Mouse (Mus musculus) liver, adult 2 months (tissue): ENCODE results near the gene Glod4. TPM values are rescaled to one million over a fixed set of nuclear protein-coding genes. Genes with fewer than 3 reads are reported as not detected.

Experiments
- DNase-seq: peaks from one replicate; pipeline ENCODE4 v3.0.0-alpha.2; 2011; ENCODE audit warnings: low read depth, low spot score; ENCODE audit errors: extremely low read depth
- H3K27ac ChIP-seq: fragments of 200-500 bp; replicated peaks from 2 replicates; pipeline ENCODE4 v1.5.1; 2012; ENCODE audit warnings: low read depth, mild to moderate bottlenecking, control low read depth, inconsistent platforms, low read length; ENCODE audit not compliant: insufficient read depth
- H3K27me3 ChIP-seq: fragments of 200-500 bp; 2 replicates; pipeline ENCODE4 v1.6.1; 2012; ENCODE audit warnings: mild to moderate bottlenecking, moderate library complexity, low read length, inconsistent platforms; ENCODE audit not compliant: control insufficient read depth, insufficient read depth
- H3K36me3 ChIP-seq: fragments of 200-500 bp; 2 replicates; pipeline ENCODE4 v1.6.1; 2012; ENCODE audit warnings: low read length, inconsistent platforms; ENCODE audit not compliant: control insufficient read depth, insufficient read depth
- H3K4me1 ChIP-seq: fragments of 200-500 bp; 2 replicates; pipeline ENCODE4 v1.6.1; 2011; ENCODE audit warnings: low read length; ENCODE audit not compliant: control insufficient read depth, insufficient read depth
- H3K4me3 ChIP-seq: fragments of 200-500 bp; 2 replicates; pipeline ENCODE4 v1.5.1; 2011; ENCODE audit warnings: low read depth, mild to moderate bottlenecking, control low read depth, low read length, moderate library complexity; ENCODE audit not compliant: insufficient read depth
- H3K79me2 ChIP-seq: fragments of 200-500 bp; 2 replicates; pipeline ENCODE4 v1.6.1; 2012; ENCODE audit warnings: inconsistent platforms, mild to moderate bottlenecking, low read length, moderate library complexity; ENCODE audit not compliant: control insufficient read depth, insufficient read depth
- H3K9ac ChIP-seq: fragments of 200-500 bp; 2 replicates; pipeline ENCODE4 v1.6.1; 2012; ENCODE audit warnings: low read depth, mild to moderate bottlenecking, control low read depth, inconsistent platforms, low read length
- CTCF ChIP-seq: fragments of 200-500 bp; IDR thresholded peaks from 2 replicates; pipeline ENCODE4 v1.5.1; 2011; ENCODE audit warnings: low read depth, low read length, control low read depth
- POLR2A ChIP-seq: fragments of 200-500 bp; IDR thresholded peaks from 2 replicates; pipeline ENCODE4 v1.6.1; 2011; ENCODE audit warnings: low read length, control low read depth; ENCODE audit not compliant: insufficient read depth; ENCODE audit errors: extremely low read depth
- WGBS: fragments of 180-500 bp; shearing (Covaris S2); methylation state at CpG from one replicate; pipeline ENCODE4 v1.1.7; 2018; 5-methylcytosine and 5-hydroxymethylcytosine counted together
- polyA plus RNA-seq: library from polyadenylated mRNA; depleted of rRNA; stranded (reverse); fragments of >200 nt; gene quantifications from 2 replicates; pipeline ENCODE4 v1.2.3, GENCODE M21; 2012
- total RNA-seq: library from RNA; depleted of rRNA; stranded (reverse); fragments of >200 nt; gene quantifications from 2 replicates; pipeline ENCODE4 v1.2.3, GENCODE M21; 2014

Gene Glod4
- total and polyA plus RNA-seq, 2 experiments, result 9.8 to 56.1 TPM

DNA sequence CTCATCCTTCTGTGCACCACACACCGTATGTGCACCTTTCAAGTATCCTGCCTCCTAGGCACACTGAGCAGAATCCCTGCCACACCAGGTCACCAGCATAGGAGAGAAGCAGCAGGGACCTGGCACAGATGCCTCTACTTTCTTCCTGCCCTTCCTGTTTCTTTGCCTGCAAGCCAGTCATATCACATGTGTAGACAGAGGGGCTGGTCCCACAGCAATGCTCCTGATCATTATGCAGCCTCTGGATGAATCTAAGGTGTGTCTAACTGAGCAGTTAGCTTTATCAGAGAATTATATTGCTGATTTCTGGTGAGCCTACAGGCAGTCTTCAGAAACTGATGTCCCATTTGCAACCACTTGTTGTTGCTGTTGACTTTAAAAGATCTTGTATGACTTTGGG lies 98.4 kb downstream of the Glod4 start:
- WGBS, result 100% methylated on average over 1 of the region's 1 CpGs
- TF ChIP-seq CTCF, result no peak
- TF ChIP-seq POLR2A, result no peak
- DNase-seq, result no peak
- Histone ChIP-seq H3K79me2 (no peaks in the 10 kb centered on the region), H3K36me3 (0 out of 2 replicates have a peak, but pooled peaks cover 2% of the 10 kb centered on the region), H3K4me3 (no peak overlapping the region), H3K9ac (no peak overlapping the region), H3K27me3 (no peaks in the 10 kb centered on the region), H3K27ac (no peak overlapping the region), H3K4me1 (peaks cover 7% of the 10 kb centered on the region; the same call in 1 of the 2 replicates)

DNA sequence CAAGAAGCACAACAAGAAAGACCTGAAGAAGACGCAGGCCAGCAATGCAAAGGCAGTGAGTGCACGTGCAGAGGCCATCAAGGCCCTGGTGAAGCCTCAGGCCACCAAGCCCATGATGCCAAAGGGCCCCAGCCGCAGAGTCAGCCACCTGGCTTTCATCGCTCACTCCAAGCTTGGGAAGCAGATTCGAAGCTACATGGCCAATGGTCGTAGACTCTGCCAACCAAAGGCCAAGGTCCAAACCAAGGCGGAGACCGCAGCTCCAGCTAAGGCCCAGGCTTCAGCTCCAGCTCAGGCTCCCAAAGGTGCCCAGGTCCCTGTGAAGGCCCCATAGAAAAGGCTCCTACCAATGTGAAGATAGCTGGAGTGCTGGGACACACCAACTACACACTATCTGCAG lies 99.1 kb downstream of the Glod4 start:
- H3K79me2 ChIP-seq, result no peaks in the 10 kb centered on the region
- WGBS, result 48% methylated on average over 8 of the region's 8 CpGs
- H3K27me3 ChIP-seq, result no peaks in the 10 kb centered on the region
- peak; percentile 64 for DNase-seq
- 0 out of 2 replicates have a peak, but pooled peaks cover 2% of the 10 kb centered on the region for H3K36me3 ChIP-seq
- peaks cover 7% of the 10 kb centered on the region; the same call in 1 of the 2 replicates for H3K4me1 ChIP-seq
- H3K27ac ChIP-seq, result no peak overlapping the region
- TF ChIP-seq CTCF (no peak), POLR2A (no peak)
- no peak overlapping the region for H3K9ac ChIP-seq
- H3K4me3 ChIP-seq, result no peak overlapping the region

DNA sequence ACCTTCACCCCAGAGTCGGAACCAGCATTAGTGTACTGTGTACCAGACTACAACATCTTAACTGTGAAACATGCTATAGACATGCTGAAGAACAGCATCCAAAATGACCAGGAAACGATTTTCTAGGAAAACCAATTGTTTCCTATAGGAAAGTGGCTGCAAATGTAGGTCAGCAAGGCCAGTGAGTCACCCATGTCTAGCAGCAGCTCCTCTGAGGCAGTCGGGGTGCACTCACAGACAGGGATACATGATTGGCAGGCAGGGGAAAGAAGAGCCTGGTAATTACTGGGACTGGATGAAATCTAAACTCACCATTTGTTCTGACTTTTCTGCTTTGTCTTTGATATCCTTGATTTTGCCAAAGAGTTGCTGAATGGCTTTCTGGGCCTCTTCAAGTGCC lies 105.5 kb downstream of the Glod4 start:
- TF ChIP-seq POLR2A (no peak), CTCF (no peak)
- DNase-seq, result no peak
- 82% methylated on average over 3 of the region's 3 CpGs for WGBS
- Histone ChIP-seq H3K9ac (no peak overlapping the region), H3K27me3 (no peaks in the 10 kb centered on the region), H3K79me2 (no peaks in the 10 kb centered on the region), H3K4me1 (no peaks in the 10 kb centered on the region), H3K4me3 (no peak overlapping the region), H3K36me3 (peaks cover 24% of the 10 kb centered on the region), H3K27ac (no peak overlapping the region)

DNA sequence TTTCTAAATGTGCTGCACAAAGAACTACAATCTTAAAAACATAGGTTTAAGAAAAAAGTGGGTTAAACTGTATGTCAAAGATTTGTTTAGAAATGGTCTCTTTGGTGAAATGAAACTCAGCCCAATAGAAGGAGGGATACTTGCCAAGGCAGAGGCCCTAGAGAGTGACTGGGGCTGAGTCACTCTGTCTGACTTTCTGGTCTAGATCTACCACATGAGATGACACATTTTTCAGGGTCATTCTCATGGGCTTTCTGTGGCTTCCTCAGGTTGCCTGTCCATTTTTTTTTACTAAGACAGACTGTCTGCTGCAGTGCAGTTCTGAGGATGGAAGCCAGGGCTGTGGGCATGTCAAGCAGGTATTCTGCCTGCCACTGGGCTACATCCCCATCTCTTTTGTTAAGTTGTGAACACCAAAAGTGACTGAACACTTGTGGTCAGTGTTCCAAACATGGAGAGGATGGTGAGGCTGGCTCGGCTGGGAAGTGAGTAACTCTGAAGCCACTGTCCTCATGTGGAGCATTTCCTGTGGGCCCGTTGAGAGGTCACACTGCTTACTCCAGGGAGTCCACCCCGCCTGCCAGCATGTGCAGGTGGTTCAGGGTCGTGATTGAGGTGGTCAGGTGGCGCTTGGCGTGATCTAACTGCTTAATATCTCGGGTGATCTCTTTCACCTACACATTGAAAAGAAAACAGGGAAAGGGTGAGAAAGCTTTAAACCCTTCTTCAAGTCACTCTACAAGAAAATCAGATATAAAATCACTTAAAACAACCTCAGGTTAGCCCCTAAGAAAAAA lies 107.7 kb downstream of the Glod4 start:
- Histone ChIP-seq H3K27ac (no peak overlapping the region), H3K36me3 (peaks cover 30% of the 10 kb centered on the region), H3K4me1 (no peaks in the 10 kb centered on the region), H3K27me3 (no peaks in the 10 kb centered on the region), H3K9ac (no peak overlapping the region), H3K4me3 (no peak overlapping the region), H3K79me2 (no peaks in the 10 kb centered on the region)
- TF ChIP-seq CTCF (no peak), POLR2A (no peak)
- DNase-seq, result no peak
- 87% methylated on average over 7 of the region's 7 CpGs for WGBS

DNA sequence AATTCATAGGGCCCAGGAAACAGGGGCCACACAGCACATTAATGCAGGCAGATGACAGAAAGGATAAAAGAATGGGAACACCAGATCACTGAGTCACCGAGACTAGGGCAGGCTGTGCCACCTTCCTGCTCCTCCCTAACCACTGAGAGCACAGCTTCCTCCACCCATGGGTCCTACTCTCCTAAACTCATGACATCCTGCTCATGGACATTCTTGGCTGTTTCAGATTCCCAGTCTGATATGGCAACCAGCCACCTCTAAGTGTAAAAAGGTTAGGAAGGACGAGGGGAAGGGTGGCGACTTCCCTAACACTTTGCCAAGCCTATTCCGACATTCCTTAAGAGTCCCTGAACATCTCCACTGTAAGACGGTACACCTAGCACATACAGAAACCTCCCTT lies 112.7 kb downstream of the Glod4 start:
- Histone ChIP-seq H3K27ac (no peak overlapping the region), H3K4me1 (no peaks in the 10 kb centered on the region; the same call in 1 of the 2 replicates), H3K36me3 (peaks cover 27% of the 10 kb centered on the region), H3K9ac (no peak overlapping the region), H3K4me3 (no peak overlapping the region), H3K79me2 (no peaks in the 10 kb centered on the region), H3K27me3 (no peaks in the 10 kb centered on the region)
- DNase-seq, result no peak
- 76% methylated on average over 5 of the region's 5 CpGs for WGBS
- TF ChIP-seq CTCF (no peak), POLR2A (no peak)

DNA sequence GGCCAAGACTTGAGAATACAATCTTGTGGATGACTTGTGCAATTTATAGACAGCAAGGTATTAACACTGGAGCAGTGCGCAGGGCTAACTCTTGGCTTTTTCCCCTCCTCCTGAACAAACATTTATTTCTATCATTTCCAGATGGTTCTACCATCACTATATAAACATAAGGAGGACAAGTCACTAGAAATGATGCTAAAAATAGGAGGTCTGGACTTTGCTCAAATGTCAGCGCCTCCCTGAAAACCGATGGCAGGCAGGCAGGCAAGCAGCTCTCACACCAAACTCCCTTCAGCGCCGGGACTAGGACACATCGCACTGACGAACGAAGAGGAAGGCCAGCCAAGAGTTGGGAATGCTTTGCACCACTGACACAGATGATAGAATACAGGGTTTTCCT lies 118.1 kb downstream of the Glod4 start:
- H3K36me3 ChIP-seq, result peaks cover 31% of the 10 kb centered on the region
- H3K27ac ChIP-seq, result no peak overlapping the region; the same call in 1 of the 2 replicates
- no peaks in the 10 kb centered on the region; the same call in 1 of the 2 replicates for H3K4me1 ChIP-seq
- H3K4me3 ChIP-seq, result no peak overlapping the region
- TF ChIP-seq POLR2A (no peak), CTCF (no peak)
- no peaks in the 10 kb centered on the region for H3K27me3 ChIP-seq
- DNase-seq, result peak; percentile 26
- H3K9ac ChIP-seq, result no peak overlapping the region
- 58% methylated on average over 8 of the region's 8 CpGs for WGBS
- no peaks in the 10 kb centered on the region for H3K79me2 ChIP-seq
